Mouse (Mus musculus) midbrain, embryonic 14.5 days (tissue): Measurements from ENCODE around the gene Slc39a5. TPM values are rescaled to one million over a fixed set of nuclear protein-coding genes. Genes with fewer than 3 reads are reported as not detected.

Experiments
- ATAC-seq: fragments of 200-750 bp; cut with Nextera tagmentation; 2 replicates; pipeline ENCODE4 v1.8.0; 2017; ENCODE audit warnings: moderate number of reproducible peaks, moderate library complexity; ENCODE audit not compliant: low FRiP score, low TSS enrichment
- DNase-seq: peaks from one replicate; pipeline ENCODE4 v3.0.0-alpha.2; 2015
- H3K27ac ChIP-seq: fragments of 300-500 bp; sonication (generic); replicated peaks from 2 replicates; pipeline ENCODE4 v1.5.1; 2014; ENCODE audit warnings: mild to moderate bottlenecking, low read depth, low read length, moderate library complexity
- H3K27me3 ChIP-seq: fragments of 300-500 bp; sonication (generic); 2 replicates; pipeline ENCODE4 v1.6.1; 2014; ENCODE audit warnings: low read length, control low read depth, mixed read lengths; ENCODE audit not compliant: control insufficient read depth, insufficient read depth
- H3K36me3 ChIP-seq: fragments of 300-500 bp; sonication (generic); 2 replicates; pipeline ENCODE4 v1.6.1; 2014; ENCODE audit warnings: low read length, control low read depth; ENCODE audit not compliant: control insufficient read depth, insufficient read depth
- H3K4me1 ChIP-seq: fragments of 300-500 bp; sonication (generic); 2 replicates; pipeline ENCODE4 v1.6.1; 2014; ENCODE audit warnings: mild to moderate bottlenecking, antibody characterized with exemption, low read length, control low read depth; ENCODE audit not compliant: control insufficient read depth, insufficient read depth
- H3K4me2 ChIP-seq: fragments of 300-500 bp; sonication (generic); 2 replicates; pipeline ENCODE4 v1.6.1; 2014; ENCODE audit warnings: mild to moderate bottlenecking, low read length, moderate library complexity
- H3K4me3 ChIP-seq: fragments of 300-500 bp; sonication (generic); replicated peaks from 2 replicates; pipeline ENCODE4 v1.5.1; 2014; ENCODE audit warnings: low read depth, low read length
- H3K9ac ChIP-seq: fragments of 300-500 bp; sonication (generic); replicated peaks from 2 replicates; pipeline ENCODE4 v1.6.1; 2014; ENCODE audit warnings: mild to moderate bottlenecking, low read length, moderate library complexity
- H3K9me3 ChIP-seq: fragments of 300-500 bp; sonication (generic); 2 replicates; pipeline ENCODE4 v1.6.1; 2016; ENCODE audit warnings: low read length, control low read depth, mixed read lengths; ENCODE audit not compliant: control insufficient read depth
- WGBS: fragments of 180-500 bp; shearing (Covaris S2); extraction: QIAGEN DNeasy Blood & Tissue Kit; methylation state at CpG from one replicate; pipeline ENCODE4 v1.1.7; 2014; 5-methylcytosine and 5-hydroxymethylcytosine counted together
- polyA plus RNA-seq: library from polyadenylated mRNA; unstranded; fragments of >200 nt; fragmentation: Nextera tagmentation; extraction: Ambion mirVana; gene quantifications from 2 replicates; pipeline ENCODE4 v1.2.1, GENCODE M21; 2014

Slc39a5 gene
- polyA plus RNA-seq, 1 experiment from 2014 or later, result not detected

GRCm38 (mm10) chr10:128376099-128376454, 25.0 kb downstream of the Slc39a5 start:
- H3K4me3 ChIP-seq, result peak overlapping the region; percentile 99
- DNase-seq, result no peak
- WGBS, result 46% methylated on average over 4 of the region's 4 CpGs
- H3K4me2 ChIP-seq, result peak overlapping the region; percentile 79
- H3K4me1 ChIP-seq, result peaks cover 15% of the 10 kb centered on the region
- H3K36me3 ChIP-seq, result peaks cover 28% of the 10 kb centered on the region
- no peak for ATAC-seq
- H3K9ac ChIP-seq, result peak overlapping the region; percentile 99
- H3K27me3 ChIP-seq, result no peaks in the 10 kb centered on the region
- peak overlapping the region; percentile 96 for H3K27ac ChIP-seq
- H3K9me3 ChIP-seq, result no peaks in the 10 kb centered on the region

DNA sequence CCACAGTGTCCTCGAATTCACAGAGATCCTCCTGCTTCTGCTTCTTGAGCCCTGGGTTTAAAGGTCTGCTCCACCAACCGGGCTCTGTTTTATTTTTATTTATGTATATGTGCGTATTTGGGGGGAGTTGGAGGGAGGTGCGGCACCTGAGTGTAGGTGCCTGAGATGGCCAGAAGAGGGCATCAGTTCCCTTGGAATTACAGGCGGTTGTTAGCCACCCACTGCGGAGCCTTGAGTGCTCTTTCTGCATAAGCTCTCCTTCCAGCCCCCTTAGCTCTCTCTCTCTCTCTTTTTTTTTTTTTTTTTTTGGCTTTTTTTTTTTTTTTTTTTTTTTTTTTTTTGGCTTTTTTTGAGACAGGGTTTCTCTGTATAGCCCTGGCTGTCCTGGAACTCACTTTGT, 26.6 kb downstream of the Slc39a5 start:
- Histone ChIP-seq H3K27ac (no peak overlapping the region), H3K4me3 (no peak overlapping the region), H3K4me2 (no peak overlapping the region), H3K4me1 (peaks cover 19% of the 10 kb centered on the region), H3K9me3 (no peaks in the 10 kb centered on the region), H3K27me3 (no peaks in the 10 kb centered on the region), H3K9ac (no peak overlapping the region), H3K36me3 (peaks cover 11% of the 10 kb centered on the region)
- DNase-seq (no peak), ATAC-seq (no peak)
- 81% methylated on average over 6 of the region's 6 CpGs for WGBS

DNA sequence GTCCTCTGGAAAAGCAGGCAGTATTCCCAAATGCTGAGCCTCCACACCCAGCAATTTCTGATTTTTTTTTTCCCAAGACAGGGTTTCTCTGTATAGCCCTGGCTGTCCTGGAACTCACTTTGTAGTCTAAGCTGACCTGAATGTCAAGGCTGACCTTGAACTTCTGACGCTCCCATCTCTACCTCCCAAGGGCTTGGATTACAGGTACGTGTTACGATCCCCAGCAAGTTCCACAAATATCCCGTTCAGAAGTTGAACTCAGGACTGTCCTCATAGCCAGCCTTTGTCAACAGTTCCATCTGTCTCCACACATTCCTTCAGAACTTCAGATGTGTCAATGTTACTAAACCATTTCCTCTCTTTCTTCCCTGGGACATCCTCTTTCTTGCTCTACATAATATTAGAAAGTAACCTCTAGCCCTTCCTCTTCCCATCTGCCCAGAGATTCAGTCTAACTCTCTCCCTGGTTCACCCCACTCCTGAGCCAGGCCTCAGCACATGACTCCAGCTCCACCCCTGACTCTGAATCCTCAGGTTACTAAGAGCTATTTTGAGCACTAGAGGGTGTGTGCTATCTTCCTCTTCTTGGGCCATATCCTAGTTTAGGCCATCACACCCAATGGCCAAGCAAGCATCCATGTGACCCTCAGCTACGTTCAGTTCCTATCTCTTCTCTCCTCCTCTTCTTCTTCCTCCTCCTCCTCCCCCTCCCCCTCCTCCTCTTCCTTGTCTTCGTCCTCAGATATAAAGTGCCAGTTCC, 27.9 kb downstream of the Slc39a5 start:
- H3K9ac ChIP-seq, result no peak overlapping the region
- DNase-seq (no peak), ATAC-seq (no peak)
- WGBS, result 86% methylated on average over 6 of the region's 6 CpGs
- H3K9me3 ChIP-seq, result no peaks in the 10 kb centered on the region
- peaks cover 15% of the 10 kb centered on the region for H3K4me1 ChIP-seq
- H3K27ac ChIP-seq, result no peak overlapping the region
- H3K4me2 ChIP-seq, result no peak overlapping the region
- H3K4me3 ChIP-seq, result no peak overlapping the region
- no peaks in the 10 kb centered on the region for H3K27me3 ChIP-seq
- H3K36me3 ChIP-seq, result no peaks in the 10 kb centered on the region

DNA sequence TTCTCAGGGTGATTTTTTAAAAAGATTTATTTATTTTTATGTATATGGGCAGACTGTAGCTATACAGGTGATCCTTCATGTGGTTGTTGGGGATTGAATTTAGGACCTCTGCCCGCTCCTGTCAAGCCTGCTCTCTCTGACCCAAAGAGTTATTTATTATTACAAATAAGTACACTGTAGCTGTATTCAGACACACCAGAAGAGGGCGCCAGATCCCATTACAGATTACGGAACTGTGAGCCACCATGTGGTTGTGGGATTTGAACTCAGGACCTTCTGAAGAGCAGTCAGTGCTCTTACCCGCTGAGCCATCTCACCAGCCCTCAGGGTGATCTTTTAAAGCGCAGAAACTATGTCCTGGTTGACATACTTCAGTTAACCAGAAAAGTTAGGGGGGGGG, 28.9 kb downstream of the Slc39a5 start:
- 81% methylated on average over 5 of the region's 5 CpGs for WGBS
- no peaks in the 10 kb centered on the region for H3K9me3 ChIP-seq
- H3K36me3 ChIP-seq, result no peaks in the 10 kb centered on the region
- H3K9ac ChIP-seq, result no peak overlapping the region
- no peak overlapping the region for H3K4me2 ChIP-seq
- H3K4me3 ChIP-seq, result no peak overlapping the region
- H3K27ac ChIP-seq, result no peak overlapping the region
- no peak for DNase-seq
- no peaks in the 10 kb centered on the region for H3K27me3 ChIP-seq
- peaks cover 21% of the 10 kb centered on the region for H3K4me1 ChIP-seq
- ATAC-seq, result no peak

GRCm38 (mm10) chr10:128370601-128371000, 30.4 kb downstream of the Slc39a5 start:
- Histone ChIP-seq H3K9ac (no peak overlapping the region), H3K27ac (no peak overlapping the region), H3K4me3 (no peak overlapping the region), H3K4me2 (no peak overlapping the region), H3K4me1 (peaks cover 17% of the 10 kb centered on the region), H3K27me3 (no peaks in the 10 kb centered on the region), H3K9me3 (no peaks in the 10 kb centered on the region), H3K36me3 (no peaks in the 10 kb centered on the region)
- 69% methylated on average over 4 of the region's 4 CpGs for WGBS
- DNase-seq, result no peak
- ATAC-seq, result no peak

- Histone ChIP-seq H3K4me1 (peaks cover 17% of the 10 kb centered on the region), H3K4me3 (no peak overlapping the region), H3K36me3 (no peaks in the 10 kb centered on the region; the same call in 1 of the 2 replicates), H3K27ac (no peak overlapping the region), H3K4me2 (no peak overlapping the region), H3K9ac (no peak overlapping the region), H3K27me3 (no peaks in the 10 kb centered on the region), H3K9me3 (no peaks in the 10 kb centered on the region)
- no peak for DNase-seq
- ATAC-seq, result no peak
- 60% methylated on average over 6 of the region's 6 CpGs for WGBS
These were observed 31.0 kb downstream of the Slc39a5 start for GRCm38 (mm10) chr10:128370021-128370420.

DNA sequence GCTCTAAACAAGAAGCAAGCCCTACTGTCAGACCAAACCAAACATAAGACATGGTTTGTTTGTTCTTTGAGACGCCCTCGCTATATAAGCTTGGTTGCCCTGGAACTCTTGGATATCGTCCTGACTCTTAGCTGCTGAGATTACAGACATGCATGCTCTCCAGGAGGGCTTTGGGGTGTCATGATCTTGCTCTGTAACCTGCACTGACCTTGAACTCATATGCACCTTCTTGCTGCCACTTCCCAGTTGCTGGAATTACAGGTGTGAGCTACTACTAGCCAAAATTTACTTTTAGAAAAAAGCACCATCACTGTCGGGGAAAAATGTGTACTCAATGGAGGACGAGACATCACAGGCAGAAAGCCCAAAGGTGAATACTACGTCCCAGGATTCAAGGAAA, 31.4 kb downstream of the Slc39a5 start:
- Histone ChIP-seq H3K9me3 (no peaks in the 10 kb centered on the region), H3K27ac (peak overlapping the region; percentile 98), H3K9ac (peak overlapping the region; percentile 74; the same call in 1 of the 2 replicates), H3K36me3 (peaks cover under 1% of the 10 kb centered on the region; the same call in 1 of the 2 replicates), H3K4me1 (peaks cover 17% of the 10 kb centered on the region), H3K27me3 (no peaks in the 10 kb centered on the region), H3K4me3 (peak overlapping the region; percentile 61), H3K4me2 (peak overlapping the region; percentile 91)
- WGBS, result 76% methylated on average over 6 of the region's 6 CpGs
- ATAC-seq (no peak), DNase-seq (no peak)

- no peak; the same call in 1 of the 2 replicates for ATAC-seq
- H3K36me3 ChIP-seq, result peaks cover 5% of the 10 kb centered on the region; the same call in 1 of the 2 replicates
- 6% methylated on average over 9 of the region's 9 CpGs for WGBS
- H3K9ac ChIP-seq, result peak overlapping the region; percentile 74
- no peaks in the 10 kb centered on the region for H3K9me3 ChIP-seq
- peak overlapping the region; percentile 91 for H3K4me2 ChIP-seq
- H3K4me1 ChIP-seq, result peaks cover 17% of the 10 kb centered on the region
- H3K4me3 ChIP-seq, result peak overlapping the region; percentile 61
- H3K27ac ChIP-seq, result peak overlapping the region; percentile 98
- no peak for DNase-seq
- H3K27me3 ChIP-seq, result no peaks in the 10 kb centered on the region
These were observed 31.8 kb downstream of the Slc39a5 start for GRCm38 (mm10) chr10:128369218-128369543.
